Mouse (Mus musculus) cortical plate, adult 2 months (tissue): ENCODE results near the gene Mpo.

ENCODE experiments used
- CTCF ChIP-seq: fragments of 200-500 bp; IDR thresholded peaks from 2 replicates; pipeline ENCODE4 v1.5.1; 2011; ENCODE audit warnings: mild to moderate bottlenecking, control low read depth, low read length; ENCODE audit not compliant: insufficient read depth; ENCODE audit errors: extremely low read depth
- POLR2A ChIP-seq: fragments of 200-500 bp; IDR thresholded peaks from 2 replicates; pipeline ENCODE4 v1.6.1; 2011; ENCODE audit warnings: mild to moderate bottlenecking, low read length, control low read depth; ENCODE audit not compliant: insufficient read depth; ENCODE audit errors: extremely low read depth

DNA sequence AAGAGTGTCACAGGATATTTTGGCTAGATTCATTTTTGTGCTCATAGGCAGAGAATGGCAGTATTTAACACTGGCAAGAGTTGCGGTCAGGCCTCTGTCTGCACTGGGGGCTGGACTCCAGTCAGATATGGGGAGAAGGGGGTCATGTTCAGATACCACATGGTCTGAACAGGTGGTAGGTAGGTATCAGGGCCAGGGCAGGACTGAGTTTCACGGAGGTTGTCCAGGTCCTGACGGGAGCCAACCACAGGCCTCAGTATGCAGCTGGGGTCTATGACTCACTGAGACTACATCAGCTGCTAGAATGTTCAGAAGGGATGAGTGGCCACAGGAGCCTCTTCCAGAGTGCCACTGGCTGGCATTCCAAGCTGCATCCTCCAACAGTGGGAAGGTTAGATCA lies 21.0 kb upstream of the Mpo start:
- no peak for TF ChIP-seq POLR2A
- TF ChIP-seq CTCF, result no peak
